Mouse (Mus musculus) layer of hippocampus, adult 8-10 months (tissue): ENCODE measurements at regions not wholly inside any gene's neighbourhood (a gene's known extent, or its start where the extent isn't known, plus 50 kb on each side); places are given as distances from the start of the nearest gene placed in this dataset.

Experiments used
- DNase-seq, 2 experiments: peaks; one replicate each; pipeline ENCODE4 v3.0.0; 2022; ENCODE audit warnings: low spot score in 2 of 2

DNA sequence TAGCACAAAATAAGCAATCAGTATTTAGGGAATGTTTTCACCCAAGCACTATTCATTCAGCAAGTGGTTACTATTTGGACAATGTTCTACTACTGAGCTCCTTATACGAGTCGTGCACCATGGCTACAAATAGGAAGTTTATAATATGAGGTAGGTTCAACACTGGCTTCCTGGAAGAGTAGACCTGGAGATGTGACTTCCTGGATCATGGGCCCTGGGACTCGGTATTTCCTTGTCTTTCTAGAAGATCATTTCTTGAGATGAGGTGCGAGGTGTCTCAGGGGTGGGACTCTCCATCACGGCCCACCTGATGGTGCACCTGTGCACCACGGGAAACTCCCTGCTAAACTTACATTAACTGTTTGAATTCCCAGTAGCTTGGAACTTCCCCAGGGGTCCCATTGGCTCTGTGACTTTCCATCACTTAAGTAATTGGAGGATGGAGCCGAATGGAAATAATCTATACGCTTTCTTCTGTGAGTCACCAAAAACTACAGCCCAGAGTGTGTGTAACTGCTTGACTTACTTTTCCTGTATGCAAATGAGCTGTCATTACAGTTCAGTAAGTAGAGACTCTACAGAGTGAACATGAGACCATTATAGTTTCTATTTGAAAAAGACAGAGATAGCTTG lies 1246.3 kb upstream of the A1bg start:
- DNase-seq: no peak

- DNase-seq: no peak
Measured at GRCm38 (mm10) chr15:62168522-62168921, 1245.7 kb upstream of the A1bg start.

- no peak for DNase-seq
Measured at GRCm38 (mm10) chr15:62166786-62167185, 1244.0 kb upstream of the A1bg start.

DNA sequence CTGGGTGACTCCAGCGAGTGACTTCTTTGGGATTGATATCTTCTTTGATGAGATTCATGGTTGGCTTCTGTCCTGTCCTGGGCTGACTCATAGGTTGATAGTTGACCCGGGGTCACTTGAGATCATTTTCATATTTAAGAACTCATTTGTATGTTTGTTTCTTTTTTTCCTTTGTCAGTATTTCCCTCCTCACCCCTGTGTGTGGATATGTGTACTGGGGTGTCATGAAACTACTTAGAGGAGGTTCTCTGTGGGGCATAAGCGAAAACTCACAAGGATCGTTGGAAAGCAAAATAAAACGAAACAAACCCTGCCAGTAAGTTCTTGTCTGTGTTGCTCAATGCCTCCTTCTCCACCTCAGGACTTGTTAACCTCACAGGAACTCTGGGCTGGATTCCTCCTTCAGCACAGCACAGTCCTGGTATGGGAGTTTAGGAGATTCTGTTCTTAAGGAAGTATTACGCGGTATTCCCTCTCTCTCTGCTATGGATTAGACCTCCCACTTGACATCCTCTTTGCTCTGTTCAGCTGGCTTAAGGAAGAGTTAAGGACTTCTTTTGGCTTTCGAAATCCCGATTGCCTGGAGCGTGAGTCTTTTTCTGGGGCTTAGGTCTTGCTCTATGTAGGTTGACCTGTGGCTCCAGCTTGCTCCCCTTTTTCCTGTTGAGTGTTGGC lies 1243.2 kb upstream of the A1bg start:
- no peak for DNase-seq

DNA sequence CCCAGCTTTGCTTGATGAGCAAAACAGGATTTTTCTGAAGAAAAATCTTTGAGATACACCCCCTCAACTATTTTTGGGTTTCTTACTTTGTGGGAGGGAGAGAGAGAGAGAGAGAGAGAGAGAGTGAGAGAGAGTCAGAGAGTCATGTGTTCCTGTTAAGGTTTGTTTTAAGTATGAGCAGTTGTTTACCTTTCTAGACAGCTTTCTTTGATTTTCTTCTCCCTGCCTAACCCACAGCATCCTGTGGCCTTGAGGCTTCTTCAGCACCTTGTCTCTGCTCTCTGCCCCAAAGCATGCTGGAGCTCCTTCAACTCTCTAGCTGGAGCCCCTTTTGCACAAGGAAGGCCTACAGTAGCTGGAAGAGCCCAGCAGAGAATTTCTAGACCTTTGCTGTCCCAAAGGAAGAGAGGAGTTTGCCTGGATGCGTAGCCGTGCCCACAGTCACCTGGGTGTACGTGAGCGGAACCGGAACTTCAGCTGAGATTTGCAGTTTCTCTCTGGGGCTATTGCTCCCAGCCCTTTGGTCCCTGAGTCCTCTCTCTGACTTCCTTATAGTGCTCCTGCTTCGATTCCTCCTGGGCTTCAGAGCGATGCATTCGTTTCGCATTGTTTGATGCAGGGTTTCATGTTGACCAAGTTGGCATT lies 1242.1 kb upstream of the A1bg start:
- DNase-seq: no peak

- no peak for DNase-seq
Measured at GRCm38 (mm10) chr15:62163203-62163602, 1240.4 kb upstream of the A1bg start.

DNA sequence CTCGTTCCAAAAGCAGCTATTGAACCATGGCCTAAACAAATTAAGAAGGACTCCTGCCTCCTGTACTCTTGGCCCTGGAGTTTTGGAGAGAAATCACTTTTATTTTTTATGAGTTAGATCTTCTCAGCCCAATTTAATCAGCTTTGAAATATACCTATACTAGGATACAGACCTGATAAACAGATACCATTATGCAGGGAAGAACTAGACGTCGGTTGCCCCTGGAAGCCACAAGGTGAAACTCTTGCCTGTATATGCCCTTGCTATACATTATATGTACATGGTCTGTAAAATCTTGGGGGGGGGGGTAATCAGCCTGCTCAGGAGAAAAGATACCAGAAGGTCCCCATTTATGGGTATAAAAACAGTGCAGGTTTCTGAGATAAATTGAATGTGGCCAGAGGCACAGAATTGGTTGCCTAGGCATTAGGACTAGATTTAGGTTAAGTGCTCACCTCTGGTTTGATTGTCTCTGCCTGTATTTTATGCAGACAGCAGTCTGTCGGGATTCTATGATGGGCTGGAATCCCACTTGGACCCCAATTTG lies 1239.9 kb upstream of the A1bg start:
- no peak for DNase-seq

DNA sequence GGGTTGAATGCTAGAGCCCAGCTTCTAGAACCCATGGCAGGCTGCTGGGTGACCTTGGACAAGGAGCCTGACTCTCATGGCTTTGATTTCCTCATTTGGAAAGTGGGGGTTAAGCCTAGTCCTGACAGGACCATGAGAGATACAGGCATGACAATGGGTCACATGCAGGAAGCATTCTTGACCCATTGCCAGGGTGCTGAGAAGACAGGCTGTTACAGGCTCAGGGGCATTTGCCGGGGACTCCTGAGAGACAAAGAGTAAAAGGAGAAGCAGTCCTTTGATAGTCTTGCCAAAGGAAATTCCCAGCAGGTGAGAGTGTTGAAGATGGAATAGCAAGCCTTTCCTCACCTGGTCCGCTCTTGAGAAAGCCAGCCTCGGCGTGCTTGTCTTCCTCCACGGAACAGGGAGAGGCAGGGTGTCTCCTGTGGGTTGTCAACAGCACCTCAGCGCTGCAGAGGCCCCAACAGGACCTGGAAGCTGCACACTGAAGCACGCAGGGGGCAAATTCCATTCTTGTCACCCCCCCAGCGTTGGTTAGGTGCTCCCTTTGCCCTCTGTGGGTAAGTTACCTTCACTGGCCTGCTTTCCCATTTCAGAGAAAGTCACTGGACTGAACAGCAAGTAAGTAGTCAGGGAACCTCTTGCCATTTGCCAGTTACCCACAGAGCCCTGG lies 1239.3 kb upstream of the A1bg start:
- no peak for DNase-seq

DNA sequence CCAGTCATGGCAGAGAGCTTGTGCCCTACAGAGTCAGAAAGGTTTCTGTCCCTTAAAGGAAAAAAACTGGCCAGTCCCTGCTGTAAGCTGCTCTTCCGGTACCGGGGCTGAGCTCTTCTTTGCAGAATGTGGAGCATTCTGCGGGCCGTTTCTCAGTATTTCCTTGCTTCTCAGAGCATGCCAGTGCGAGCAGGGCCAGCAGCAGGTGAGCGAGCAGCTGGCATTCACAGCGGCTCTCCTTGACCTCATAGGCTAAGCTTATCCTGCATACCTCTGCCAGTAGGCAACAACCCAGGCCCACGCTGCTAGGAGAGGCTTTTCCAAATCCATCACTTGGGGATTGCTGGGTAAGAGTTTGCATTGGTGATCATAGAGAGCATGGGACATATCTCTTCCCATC lies 1238.2 kb upstream of the A1bg start:
- no peak for DNase-seq

DNA sequence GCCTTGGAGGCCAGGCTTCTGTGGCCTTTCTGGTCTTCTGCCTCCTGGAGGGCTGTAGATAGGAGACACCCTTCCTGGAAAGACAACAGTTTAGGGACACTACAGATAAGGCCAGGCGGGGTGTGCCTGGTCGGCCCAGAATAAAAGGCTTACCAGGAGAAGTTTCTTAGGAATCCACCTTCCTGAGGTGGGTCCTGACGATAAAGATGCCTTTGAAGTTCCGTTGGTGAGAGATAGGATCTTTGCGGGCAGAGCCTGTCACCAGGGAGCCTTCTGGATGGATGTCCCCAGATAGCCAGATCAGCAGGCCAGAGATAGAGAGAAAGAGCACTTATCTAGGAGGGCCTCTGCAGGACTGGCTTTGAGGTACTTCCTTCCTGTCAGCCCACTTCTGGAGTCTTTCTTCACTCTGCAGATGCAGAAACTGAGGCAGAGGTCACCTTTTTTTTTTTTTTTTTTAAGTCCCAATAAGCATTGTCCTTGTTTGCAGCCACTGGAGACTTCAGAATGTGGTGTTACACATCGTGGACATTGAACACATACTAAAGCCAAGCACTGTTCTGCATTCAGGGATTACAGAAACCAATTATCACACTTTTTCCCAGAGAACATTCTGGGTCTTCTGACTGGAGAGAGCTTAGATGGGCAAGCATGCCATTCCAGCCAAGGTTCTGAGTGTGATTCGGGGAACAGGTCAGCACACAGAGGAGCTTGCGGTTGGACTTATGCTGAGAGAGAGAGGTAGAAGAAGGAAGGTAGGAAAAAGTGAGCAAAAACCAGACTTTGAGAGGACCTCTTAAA lies 1236.3 kb upstream of the A1bg start:
- no peak for DNase-seq

GRCm38 (mm10) chr15:62157200-62158033 lies 1234.6 kb upstream of the A1bg start:
- DNase-seq: no peak

DNA sequence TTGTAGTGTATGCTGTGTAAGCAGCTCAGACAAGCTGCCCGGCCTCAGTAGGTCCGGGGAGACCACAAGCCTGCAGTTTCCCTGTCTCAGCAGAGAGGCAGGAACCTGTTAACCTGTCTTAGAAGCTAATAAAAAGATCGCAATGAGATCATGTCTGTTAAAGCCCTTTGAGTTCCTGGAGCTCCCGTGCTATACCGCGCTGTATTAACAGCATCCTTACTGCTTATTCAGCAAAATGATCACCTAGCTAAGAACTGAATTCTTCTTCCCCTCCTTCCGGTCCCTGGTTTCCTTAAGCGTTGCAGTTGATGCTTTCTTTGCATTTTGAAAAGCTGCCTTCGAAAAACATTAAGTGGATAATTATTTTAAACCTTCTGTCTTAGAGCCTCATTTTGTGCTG lies 1230.4 kb upstream of the A1bg start:
- no peak for DNase-seq

DNA sequence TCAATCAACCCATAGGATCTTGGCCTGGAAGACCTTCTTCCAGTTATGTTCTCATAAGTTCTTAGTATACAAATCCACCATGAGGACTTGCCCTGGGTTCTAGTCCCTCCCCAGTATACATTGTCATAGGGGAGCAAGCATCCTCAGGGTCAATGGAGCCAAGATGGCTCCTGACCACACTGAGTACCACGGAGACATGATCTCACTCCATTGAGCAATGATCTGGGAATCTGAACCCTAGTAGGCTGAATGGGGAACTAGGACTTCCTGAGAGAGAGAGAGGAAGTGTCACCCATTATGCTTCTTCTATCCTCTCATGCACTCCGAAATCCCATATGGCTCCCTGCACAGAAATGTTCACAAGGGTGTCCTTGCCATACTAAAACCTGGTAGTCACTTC lies 1229.3 kb upstream of the A1bg start:
- no peak for DNase-seq

GRCm38 (mm10) chr15:62151690-62152089 lies 1228.9 kb upstream of the A1bg start:
- DNase-seq: no peak

DNA sequence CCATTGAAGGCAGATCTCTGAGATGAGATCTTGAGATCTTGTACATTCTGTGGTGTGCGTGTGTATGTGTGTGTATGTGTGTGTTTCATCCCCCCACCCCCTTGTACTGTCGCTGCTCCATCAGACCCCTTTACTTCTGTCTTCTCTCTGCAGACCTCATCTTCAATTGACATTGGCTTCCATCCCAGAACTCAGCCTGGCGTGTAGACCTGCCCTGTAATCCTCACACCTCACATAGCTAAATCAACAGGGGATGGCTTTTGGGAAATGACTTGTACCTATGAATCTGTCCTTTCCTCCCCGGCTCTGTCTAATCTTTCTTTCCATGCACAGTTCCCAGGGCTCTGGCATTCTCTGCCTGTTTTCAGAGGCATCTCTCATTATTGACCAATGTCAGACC lies 1227.5 kb upstream of the A1bg start:
- no peak for DNase-seq

GRCm38 (mm10) chr15:62148680-62149237 lies 1225.9 kb upstream of the A1bg start:
- DNase-seq: no peak

DNA sequence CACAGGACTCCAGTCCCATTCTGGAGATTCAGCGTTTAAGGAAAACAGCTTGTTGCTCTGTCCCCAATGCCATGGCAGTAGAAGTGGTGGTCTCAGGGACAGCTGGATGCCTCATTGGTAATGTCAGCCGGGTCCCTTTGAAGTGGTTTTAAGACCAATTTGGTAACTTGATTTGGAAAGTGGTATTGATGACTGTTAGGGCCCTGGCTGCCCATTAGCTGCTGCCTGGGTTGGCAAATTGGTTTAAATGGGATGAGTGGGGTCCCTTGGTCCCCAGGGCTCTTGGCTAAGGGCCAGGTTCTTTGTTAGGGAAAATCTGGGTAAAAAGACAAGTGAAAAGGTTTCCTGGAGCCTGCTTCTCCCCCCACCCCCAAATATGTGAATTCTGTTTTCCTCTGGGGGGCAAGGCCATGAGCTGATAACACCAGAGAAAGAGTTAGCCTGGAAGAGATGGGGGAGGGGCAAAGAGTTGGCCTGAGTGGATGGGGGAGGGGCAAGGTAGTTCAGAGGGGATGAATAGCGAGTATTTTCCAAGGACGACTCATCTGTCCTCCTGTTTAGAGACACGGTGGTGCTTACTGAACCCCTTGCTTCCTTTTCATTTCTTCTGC lies 1224.6 kb upstream of the A1bg start:
- DNase-seq: no peak

- DNase-seq: no peak
Measured at GRCm38 (mm10) chr15:62145643-62146285, 1223.0 kb upstream of the A1bg start.
